Mouse (Mus musculus) kidney, adult 2 months (tissue): ENCODE measurements around the gene Ubxn10.

ENCODE experiments used
- CTCF ChIP-seq: fragments of 200-500 bp; conservative IDR thresholded peaks from 2 replicates; pipeline ENCODE4 v1.5.1; 2011; ENCODE audit warnings: low read depth, mild to moderate bottlenecking, control low read depth, low read length, moderate library complexity, mixed read lengths; ENCODE audit not compliant: insufficient read depth, insufficient read length
- POLR2A ChIP-seq: fragments of 200-500 bp; IDR thresholded peaks from one replicate; pipeline ENCODE4 v1.6.1; 2011; ENCODE audit warnings: low read depth, low read length, control low read depth

- TF ChIP-seq POLR2A (no peak), CTCF (no peak)
These were observed 2.3 kb upstream of the Ubxn10 start for GRCm38 (mm10) chr4:138739136-138739851.
